Mouse (Mus musculus): ENCODE measurements around the gene 9130213A22Rik. TPM values are rescaled to one million over a fixed set of nuclear protein-coding genes. Genes with fewer than 3 reads are reported as not detected.

9130213A22Rik gene
- total RNA-seq (2023): not detected

GRCm38 (mm10) chr11:69122336-69122951 lies at the start of gene 9130213A22Rik:
Gene 9130213A22Rik, minus strand, starts transcription at chr11:69122589.

GRCm38 (mm10) chr11:69156800-69157199 lies 34.4 kb upstream of the 9130213A22Rik start, which contains the start of gene Alox12b:
Gene Alox12b, plus strand, starts transcription at chr11:69156989.

GRCm38 (mm10) chr11:69125852-69125918 lies 3.3 kb upstream of the 9130213A22Rik start, which contains the start of gene Aloxe3:
Gene Aloxe3, plus strand, starts transcription at chr11:69125896.

GRCm38 (mm10) chr11:69120221-69121000 lies 2.0 kb downstream of the 9130213A22Rik start, which contains the start of gene Hes7:
Gene Hes7, plus strand, starts transcription at chr11:69120404.

GRCm38 (mm10) chr11:69094697-69095429 lies 27.5 kb downstream of the 9130213A22Rik start, which contains the start of gene Per1:
Gene Per1, plus strand, starts transcription at chr11:69095217.

GRCm38 (mm10) chr11:69088103-69088855 lies 34.1 kb downstream of the 9130213A22Rik start, which contains the start of gene Vamp2:
Gene Vamp2, plus strand, starts transcription at chr11:69088490.

GRCm38 (mm10) chr11:69070590-69071222 lies 51.7 kb downstream of the 9130213A22Rik start, which contains the start of gene Tmem107:
Gene Tmem107, plus strand, starts transcription at chr11:69070806.

Other genes starting within 250 kb of the 9130213A22Rik start
- gene Rnf222, start 234.0 kb downstream of the 9130213A22Rik start, total RNA-seq (2023): not detected
- gene Rpl26, start 221.0 kb downstream of the 9130213A22Rik start, total RNA-seq (2023): 2,850 TPM
- gene Odf4, start 195.5 kb downstream of the 9130213A22Rik start, total RNA-seq (2023): not detected
- 0.53 TPM for gene Arhgef15, start 165.1 kb downstream of the 9130213A22Rik start, total RNA-seq (2023)
- 1.4 TPM for gene Slc25a35, start 154.5 kb downstream of the 9130213A22Rik start, total RNA-seq (2023)
- 9.9 TPM for gene Rangrf, start 147.4 kb downstream of the 9130213A22Rik start, total RNA-seq (2023)
- gene Pfas, start 114.1 kb downstream of the 9130213A22Rik start, total RNA-seq (2023): 21.7 TPM
- gene Ctc1, start 106.7 kb downstream of the 9130213A22Rik start, total RNA-seq (2023): 23.4 TPM
- gene Aurkb, start 76.9 kb downstream of the 9130213A22Rik start, total RNA-seq (2023): 1.6 TPM
- gene Borcs6, start 62.9 kb downstream of the 9130213A22Rik start, total RNA-seq (2023): 9.0 TPM
- gene Tmem107, start 51.8 kb downstream of the 9130213A22Rik start, total RNA-seq (2023): not detected
- 306 TPM for gene Vamp2, start 34.1 kb downstream of the 9130213A22Rik start, total RNA-seq (2023)
- gene Per1, start 27.4 kb downstream of the 9130213A22Rik start, total RNA-seq (2023): 568 TPM
- gene Hes7, start 2.2 kb downstream of the 9130213A22Rik start, total RNA-seq (2023): not detected
- 0.53 TPM for gene Aloxe3, start 3.3 kb upstream of the 9130213A22Rik start, total RNA-seq (2023)
- gene Alox12b, start 34.4 kb upstream of the 9130213A22Rik start, total RNA-seq (2023): not detected
- 0.89 TPM for gene Alox8, start 75.3 kb upstream of the 9130213A22Rik start, total RNA-seq (2023)
- not detected for gene Gucy2e, start 114.4 kb upstream of the 9130213A22Rik start, total RNA-seq (2023)
- gene Cntrob, start 201.2 kb upstream of the 9130213A22Rik start, total RNA-seq (2023): 11.5 TPM
- 20.6 TPM for gene Trappc1, start 201.4 kb upstream of the 9130213A22Rik start, total RNA-seq (2023)
- 2.5 TPM for gene Kcnab3, start 203.7 kb upstream of the 9130213A22Rik start, total RNA-seq (2023)
- gene Rnf227, start 217.9 kb upstream of the 9130213A22Rik start, total RNA-seq (2023): 2.2 TPM
- 771 TPM for gene Chd3, start 246.8 kb upstream of the 9130213A22Rik start, total RNA-seq (2023)

Data from CD4-positive naive resting alpha-beta T cell, adult 57 days (primary cell).